Mouse (Mus musculus) liver, embryonic 18 days (tissue): ENCODE data around the gene Erbin. TPM values are rescaled to one million over a fixed set of nuclear protein-coding genes. Genes with fewer than 3 reads are reported as not detected.

Experiments used
- polyA plus RNA-seq: library from polyadenylated mRNA; depleted of rRNA; stranded (reverse); fragments of >200 nt; gene quantifications from 2 replicates; pipeline ENCODE4 v1.2.3, GENCODE M21; 2012; rRNA removed

The Erbin gene
- polyA plus RNA-seq, result 7.1 and 8.0 TPM in 2 replicates

GRCm38 (mm10) chr13:103920261-103920932 lies at the start of gene Erbin:
Erbin (minus strand) TSS chr13:103920514.

DNA sequence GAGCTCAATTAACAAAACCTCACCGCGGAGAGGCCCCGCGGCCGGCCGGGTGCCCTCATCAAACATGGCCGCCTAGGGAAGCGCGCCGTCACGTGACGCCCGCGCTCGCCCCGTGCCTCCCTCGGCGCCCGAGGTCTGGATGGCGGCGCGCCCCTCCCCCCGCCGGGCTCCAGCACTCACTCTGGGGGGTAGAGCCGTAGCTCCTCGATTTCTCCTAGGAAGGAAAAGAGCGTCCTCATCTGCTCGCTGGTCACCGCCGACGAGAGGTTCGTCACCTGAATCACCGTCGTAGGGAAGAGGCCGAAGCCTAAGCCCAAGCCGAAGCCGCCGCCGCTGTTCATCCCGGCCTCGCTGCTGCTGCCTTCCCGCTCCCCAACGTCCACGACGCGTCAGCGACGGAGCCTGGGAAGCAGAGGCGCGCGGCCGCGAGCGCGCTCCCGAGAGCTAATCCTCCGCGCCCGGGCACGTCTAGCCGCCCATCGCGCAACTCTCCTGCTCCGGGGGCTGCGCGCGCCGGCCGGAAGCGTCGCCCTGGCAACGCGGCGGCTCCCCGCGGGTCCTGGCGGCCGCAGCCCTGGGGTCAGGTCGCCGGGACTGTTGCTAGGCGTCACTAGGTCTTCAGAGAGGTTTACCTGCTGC lies 146.1 kb downstream of the Erbin start, which contains the start of gene Srek1:
TSS of gene Srek1 (minus strand) at position 490 of the 639 bp plus-strand sequence.

Other genes starting within 250 kb of the Erbin start
- 14.9 and 17.6 TPM in 2 replicates for gene Srek1, start 145.9 kb downstream of the Erbin start, polyA plus RNA-seq
- 12.1 and 12.2 TPM in 2 replicates for gene Nln, start 189.1 kb upstream of the Erbin start, polyA plus RNA-seq
- 0.63 and 0.76 TPM in 2 replicates for gene Sgtb, start 189.2 kb upstream of the Erbin start, polyA plus RNA-seq